Mouse (Mus musculus) ES-E14 (cell line): Measurements from ENCODE around the gene Ltbp1.
A peak's percentile ranks its signal among the peaks of the same experiment; 100 is the strongest.

Experiments
- HCFC1 ChIP-seq: IDR thresholded peaks from 2 replicates; pipeline ENCODE4 v1.6.1; 2012; ENCODE audit warnings: low read length, inconsistent platforms, borderline replicate concordance; ENCODE audit not compliant: insufficient read depth
- MAFK ChIP-seq: IDR thresholded peaks from 2 replicates; pipeline ENCODE4 v1.6.1; 2014; ENCODE audit warnings: mild to moderate bottlenecking, low read depth, low read length, inconsistent platforms; ENCODE audit not compliant: insufficient read depth

DNA sequence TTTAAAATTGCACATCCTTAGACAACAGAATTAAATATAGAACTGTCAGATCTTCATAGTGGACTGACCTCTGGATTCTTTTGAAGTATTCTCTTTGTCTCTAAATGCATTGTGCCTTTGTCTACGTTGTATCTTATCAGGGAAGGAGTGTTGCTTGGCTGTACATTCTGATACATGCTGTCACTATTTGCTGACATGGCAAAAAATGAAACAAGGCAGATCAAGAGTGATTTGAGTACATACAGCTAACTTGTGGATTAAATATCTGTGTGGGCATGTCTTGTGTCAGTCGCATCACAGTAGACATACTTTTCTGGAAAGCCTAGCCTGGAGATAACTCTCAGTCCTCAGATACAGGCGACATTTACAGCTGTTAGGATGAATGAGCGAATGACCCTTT, 335.9 kb downstream of the Ltbp1 start:
- TF ChIP-seq MAFK (peak; percentile 96), HCFC1 (no peak)
